Mouse (Mus musculus): Measurements from ENCODE around the gene Ttf2.

The Ttf2 gene

DNA sequence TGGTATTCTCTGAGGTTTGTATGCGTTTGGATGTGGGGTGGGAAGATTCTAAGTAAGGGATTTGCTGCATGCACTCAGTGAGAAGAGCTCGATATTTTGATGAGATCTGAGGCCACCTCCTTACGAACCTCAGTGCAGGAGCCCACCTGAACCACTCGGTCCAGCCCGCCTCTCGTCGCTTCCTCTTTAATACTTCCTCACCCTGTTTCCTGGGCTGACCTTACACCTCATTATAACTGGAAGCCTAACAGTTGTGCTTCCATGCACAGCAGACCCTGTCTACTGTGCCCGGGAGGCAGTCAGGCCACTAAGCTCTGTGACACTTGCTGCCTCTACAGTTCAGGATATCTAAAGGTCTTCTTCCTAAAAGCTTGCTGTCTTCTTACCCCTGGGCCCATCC is 9.8 kb upstream of the Ttf2 start:
- no peak for DNase-seq (ENCODE audit: low spot score in 2 of 2)

DNA sequence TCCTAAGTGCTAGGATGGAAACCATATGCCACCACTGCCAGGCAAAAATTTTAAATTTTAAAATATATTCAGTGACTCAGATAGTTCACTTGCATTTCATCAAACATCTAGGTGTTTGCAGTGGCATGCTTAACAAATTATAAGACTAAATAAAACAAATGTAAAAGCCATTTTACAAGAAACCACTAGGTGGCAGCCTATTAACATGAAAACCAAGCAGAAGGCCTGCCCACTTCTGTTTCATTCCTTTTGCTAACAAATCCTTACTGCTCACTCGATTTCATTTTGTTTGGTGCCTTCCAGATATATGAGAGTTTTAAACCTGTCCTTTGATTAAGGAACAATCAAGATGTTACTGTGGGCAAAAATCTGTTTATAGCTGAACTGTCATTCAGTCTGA is 4.4 kb upstream of the Ttf2 start:
- DNase-seq (ENCODE audit: low spot score in 2 of 2), result no peak

DNA sequence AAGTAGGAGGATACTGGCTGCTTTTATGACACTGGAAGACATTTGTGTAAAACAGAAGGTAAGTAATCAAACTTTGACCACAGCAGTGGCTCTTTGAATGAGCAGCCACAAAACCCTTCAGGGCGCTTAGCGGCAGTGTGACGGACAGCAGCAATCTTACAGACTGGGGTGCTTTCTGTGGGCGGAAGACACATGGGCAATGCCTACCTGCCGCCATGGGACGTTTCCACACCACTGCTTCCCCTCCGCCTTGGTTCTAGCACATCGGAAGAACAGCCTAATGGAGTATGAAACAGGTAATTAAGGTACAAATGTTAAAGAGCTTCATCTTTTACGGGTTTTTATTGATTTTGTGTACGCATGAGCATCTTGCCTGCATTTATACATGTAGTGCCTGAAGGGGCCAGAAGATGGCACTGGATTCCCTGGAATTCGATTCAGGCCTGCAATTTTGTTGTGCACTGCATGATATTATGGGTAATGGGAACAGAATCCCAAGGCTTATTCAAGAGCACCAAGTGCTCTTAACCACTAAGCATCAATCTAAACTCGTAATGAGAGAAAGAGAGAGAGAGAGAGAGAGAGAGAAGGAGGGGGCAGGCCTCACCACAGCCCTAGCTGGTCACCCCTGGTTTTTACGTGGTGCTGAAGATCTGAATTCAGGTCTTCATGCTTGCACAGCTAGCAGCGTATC is 5.5 kb downstream of the Ttf2 start:
- DNase-seq (ENCODE audit: low spot score in 2 of 2), result peak in 1 of 2 experiments; percentile 24

DNA sequence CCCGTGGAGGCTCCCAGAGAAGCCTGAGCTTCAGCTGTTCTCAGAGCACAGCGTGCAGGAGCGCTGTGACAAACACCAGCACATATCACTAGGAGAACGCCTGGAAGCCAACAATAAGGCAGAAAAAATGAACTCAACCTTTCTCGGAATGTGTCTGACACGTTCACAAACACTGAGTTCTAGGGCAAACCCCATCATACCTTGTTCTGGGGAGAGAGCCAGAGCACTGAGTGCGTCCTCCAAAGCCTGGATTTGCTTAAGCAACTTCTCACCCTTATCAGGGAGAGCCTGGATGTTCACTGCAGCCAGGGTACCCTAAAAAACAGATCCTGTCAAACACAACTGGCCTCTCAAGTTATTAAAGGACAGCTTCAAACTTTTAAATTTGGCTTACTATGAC is 8.0 kb downstream of the Ttf2 start:
- DNase-seq (ENCODE audit: low spot score in 2 of 2), result no peak

DNA sequence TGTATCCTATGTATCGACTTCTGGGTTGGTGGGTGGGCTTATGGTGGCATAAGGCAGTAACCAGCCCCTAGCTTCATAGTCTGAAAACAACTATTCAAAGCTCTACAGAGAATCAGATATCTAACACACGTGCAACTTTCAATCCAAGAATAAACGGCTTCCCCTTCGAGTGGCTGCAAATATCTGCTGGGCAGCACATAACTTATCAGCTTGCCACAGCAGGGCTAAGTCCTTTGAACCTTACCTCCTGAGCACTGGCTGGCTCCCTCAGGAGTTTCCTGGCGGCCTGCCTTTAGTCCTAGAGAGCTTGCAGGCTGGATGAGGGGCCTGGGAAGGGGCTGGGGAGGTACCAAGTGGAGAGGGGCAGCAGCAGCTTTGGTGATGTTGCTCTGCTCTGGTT is 8.5 kb downstream of the Ttf2 start:
- DNase-seq (ENCODE audit: low spot score in 2 of 2), result no peak

DNA sequence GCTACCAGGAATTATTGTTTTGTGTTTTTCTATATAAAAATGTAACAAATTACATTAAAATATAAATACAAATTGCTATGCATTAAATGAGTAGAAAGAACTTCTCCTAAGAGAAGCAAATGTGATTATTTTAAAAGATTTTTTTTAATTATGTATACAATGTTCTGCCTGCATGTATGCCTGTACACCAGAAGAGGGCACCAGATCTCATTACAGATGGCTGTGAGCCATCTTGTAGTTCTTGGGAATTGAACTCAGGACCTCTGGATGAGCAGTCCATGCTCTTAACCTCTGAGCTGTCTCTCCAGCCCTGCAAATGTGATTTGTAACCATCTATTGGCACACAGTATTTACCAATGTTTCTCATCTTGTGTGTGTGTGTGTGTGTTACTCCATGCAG is 14.8 kb downstream of the Ttf2 start:
- no peak for DNase-seq (ENCODE audit: low spot score in 2 of 2)

DNA sequence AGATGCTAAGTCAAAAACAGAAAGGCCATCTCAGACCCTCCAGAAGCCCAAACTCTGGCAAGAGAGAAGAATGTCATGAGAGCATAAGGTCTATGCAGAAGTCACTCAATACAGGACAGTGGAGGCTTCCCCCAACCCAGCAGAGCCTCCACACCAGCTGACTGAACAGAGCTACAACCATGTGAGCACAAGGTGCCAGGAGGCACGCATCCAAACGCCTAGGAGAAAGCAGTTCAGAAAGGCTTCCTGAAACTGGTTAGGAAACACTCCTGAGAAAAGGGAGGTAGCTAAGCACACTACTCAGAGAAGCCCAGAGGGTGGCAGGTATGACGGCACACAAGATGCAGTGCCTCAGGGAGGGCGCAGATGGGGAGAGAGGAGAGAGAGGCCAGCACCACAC is 17.9 kb downstream of the Ttf2 start:
- no peak for DNase-seq (ENCODE audit: low spot score in 2 of 2)

DNA sequence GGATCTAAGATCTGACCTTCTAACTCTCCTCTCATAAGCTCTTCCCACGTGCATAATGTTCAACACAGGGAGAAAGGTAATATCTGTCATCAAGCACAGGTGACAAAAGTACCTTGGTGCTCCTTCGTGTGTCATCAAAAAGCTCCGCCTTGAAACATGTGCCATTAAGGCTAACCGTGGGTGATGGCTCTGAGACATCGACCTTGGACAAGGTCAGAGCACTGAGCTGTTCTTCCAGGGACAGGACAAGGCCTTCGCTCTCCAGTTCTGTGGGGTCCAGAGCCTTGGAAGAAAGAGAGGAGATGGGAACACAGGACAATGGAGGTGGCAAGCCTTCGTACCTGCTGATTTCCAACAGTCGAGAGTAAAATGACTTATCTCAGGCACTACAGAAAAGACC is 22.2 kb downstream of the Ttf2 start:
- DNase-seq (ENCODE audit: low spot score in 2 of 2), result no peak

DNA sequence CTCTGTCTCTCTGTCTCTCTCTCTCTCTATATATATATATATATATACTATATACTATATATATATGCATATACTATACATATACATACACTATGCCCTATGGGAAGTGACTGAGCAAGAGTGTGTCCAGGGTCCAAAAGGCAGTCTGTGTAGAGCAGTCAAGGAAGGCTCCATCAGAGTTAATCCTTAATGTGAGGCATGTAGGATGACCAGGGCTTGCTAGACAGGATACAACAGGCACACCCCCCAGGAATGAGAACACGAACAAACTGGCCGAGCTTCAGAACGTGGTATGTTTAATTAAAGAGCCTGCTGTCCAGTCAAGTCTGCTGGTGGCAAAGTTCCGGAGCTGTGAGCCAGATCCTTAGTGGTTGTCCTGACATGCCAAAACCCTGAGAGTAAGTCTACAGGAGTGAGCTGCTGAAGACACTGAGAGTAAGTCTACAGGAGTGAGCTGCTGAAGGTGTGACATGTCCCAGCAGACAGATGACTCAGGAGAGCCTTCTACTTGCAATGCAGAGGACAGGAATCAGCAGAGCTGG is 28.9 kb downstream of the Ttf2 start:
- no peak for DNase-seq (ENCODE audit: low spot score in 2 of 2)

DNA sequence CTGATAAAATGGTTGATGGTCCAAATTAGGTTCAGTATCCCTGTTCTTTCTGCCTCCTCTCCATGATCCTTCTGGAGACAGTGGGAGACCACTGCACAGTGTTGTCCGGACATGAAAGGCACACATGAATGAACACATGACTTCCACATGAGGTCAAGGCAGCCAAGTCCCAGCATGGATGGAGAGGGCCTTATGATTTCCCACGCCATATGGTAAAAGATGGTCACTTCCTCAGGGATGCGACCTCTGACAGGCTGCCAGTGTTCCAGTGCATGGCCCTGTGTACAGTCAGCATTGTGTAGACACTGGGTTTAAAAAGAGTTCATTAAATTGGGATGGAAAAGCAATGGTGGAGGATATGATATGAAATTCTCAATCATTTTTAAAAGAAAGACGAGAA is 31.3 kb downstream of the Ttf2 start:
- no peak for DNase-seq (ENCODE audit: low spot score in 2 of 2)

DNA sequence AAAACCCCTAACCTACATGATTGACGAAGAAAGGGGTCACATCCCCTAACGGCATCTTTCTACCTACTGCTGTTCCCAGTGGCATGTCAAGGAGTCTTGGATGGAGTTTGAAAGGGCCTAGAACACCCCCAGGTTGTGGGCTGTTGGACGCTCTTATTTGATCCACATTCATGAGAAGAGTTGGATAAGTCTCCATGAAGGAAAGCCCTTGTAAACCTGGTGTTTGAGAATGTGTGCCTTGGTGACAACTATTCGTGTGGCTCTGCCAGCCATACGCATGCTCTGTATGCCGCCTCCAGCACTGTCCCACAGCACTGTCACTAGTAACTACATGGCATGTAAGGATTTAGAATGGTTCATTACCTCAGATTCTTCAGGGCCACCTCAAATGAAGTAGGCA is 33.3 kb downstream of the Ttf2 start:
- no peak for DNase-seq (ENCODE audit: low spot score in 2 of 2)

DNA sequence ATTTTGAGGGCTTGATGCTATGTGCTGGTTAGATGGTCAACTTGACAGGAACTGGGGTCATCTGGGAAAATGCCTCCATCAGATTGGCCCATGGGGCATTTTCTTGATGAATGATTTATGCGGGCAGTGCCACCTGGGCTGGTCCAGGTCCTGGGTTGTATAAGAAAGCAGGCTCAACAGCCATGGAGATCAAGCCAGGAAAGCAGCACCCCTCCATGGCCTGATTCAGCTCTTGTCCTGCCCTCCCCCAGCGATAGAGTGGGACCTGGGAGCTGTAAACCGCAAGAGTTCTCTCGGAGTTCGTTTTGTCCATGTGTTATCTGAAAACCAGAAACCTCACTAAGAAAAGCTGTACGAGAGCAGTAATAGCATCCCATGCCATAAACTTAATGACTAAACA is 33.9 kb downstream of the Ttf2 start:
- DNase-seq (ENCODE audit: low spot score in 2 of 2), result no peak

DNA sequence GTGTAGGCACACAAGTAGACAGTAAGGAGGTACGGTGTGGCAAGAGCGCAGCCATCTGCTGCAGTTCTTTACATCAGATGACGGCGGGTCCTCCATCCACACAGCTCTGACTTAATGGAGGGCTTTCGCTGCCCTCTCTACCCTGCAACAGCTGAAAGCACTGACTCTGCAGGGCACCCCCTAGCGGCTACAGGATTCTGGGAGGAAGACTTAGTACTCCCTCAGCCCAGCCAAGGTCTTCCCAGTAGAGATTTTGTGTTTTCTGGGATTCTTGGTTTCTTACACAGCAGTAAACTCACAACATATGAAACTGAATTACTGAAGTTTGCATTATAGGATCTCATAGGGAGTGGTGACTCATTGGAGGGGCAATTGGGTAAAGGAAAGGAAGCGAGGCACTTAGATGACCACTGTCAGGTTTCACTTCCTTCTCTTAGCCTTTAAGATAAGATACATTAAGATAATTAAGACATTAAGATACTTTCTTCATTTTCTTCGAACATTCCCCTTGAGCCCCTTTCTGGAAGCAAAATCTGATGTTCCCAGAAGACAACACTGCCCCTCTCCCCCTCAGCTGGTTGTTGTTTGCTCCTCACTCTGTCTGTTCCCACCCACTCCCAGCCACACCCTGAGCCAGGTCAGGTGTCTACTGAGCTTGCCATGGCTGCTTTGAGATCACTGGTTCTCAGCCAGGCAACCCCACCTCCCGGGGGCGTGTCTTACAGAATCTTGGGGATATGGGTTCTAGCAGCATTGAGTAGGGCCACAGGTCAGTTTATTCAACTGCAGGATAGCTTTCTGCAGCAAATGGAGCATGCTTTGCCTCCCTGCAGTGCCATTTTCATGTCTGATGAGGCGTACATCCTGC is 37.2 kb downstream of the Ttf2 start:
- no peak for DNase-seq (ENCODE audit: low spot score in 2 of 2)

DNA sequence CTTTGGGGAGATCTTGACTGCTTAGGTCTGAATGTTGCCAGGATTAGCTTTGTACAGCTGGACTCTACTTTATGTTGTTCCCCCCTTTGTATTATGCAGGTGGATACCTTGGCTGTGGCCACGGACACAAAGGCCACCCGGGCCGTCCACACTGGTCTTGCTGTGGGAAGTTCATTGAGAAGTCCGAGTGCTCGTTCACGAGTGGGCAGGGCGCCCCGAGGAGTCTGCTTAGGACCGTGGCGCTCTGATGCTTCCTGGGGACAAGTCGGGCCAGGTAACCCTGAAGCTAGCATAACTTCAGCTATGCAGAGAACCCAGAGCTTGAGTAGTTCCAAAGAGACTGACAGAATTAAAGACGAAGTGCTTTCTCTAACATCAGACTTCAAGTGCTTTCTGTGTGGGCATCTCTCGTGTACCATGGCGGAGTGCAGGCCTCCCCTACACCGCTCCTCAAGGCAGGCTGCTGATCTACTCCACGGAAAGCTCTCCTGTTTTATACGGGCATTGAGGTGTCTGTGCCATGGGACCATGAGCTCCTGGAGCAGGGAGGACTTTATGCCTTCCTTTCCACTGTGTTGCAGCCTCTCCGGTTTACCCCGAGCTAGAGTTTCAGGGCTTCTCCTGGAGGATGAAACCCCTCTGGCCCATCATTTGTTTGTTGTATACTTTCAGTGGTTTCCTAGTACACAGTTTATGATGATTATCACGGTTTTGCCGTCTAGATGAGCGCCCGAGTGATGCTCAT is 38.0 kb downstream of the Ttf2 start:
- no peak for DNase-seq (ENCODE audit: low spot score in 2 of 2)

DNA sequence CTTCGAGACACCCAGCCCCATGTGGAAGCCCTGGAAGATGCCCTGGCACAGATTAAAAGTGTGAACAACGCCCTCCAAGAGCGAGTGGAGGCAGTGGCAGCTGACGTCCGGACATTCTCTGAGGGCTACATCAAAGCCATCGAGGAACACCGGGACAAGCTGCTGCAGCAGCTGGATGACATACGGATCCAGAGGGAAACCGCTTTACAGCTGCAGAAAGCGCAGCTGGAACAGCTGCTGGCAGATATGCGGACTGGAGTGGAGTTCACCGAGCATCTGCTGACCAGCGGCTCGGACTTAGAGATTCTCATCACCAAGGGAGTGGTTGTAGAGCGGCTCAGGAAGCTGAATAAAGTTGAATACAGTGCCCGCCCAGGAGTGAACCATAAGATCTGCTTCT is 44.3 kb downstream of the Ttf2 start:
- DNase-seq (ENCODE audit: low spot score in 2 of 2), result no peak

DNA sequence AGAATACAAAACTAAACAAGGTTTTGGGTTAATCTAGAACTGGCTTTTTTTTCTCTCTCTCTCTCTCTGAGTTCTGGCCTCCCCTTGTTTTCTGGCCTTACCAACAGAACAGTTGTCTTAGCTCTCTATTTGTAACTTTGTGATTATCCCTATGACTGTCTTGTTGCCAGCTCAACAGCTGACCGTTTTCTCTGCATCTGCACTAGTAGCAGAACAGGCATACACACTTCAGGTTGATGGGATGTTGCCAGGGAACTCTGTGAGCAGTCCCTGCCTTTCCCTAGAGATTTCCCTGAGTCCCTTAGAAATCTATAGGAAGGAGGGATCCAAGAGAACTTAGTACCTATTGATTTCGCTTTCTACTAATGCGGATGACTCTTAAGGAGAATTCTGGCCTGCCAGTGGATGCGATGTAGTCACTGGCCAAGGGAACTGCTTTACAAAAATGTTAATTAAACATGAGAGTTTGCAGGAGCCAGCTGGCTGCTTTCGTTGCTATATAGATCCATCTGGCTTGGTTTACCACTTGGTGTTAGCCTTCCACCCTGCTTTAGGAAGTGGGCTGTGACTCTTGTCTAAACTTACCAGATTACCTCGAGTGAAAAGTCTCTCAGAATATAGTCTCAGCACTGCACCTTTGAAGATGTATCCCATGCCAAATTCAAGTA is 45.3 kb downstream of the Ttf2 start:
- no peak for DNase-seq (ENCODE audit: low spot score in 2 of 2)

DNA sequence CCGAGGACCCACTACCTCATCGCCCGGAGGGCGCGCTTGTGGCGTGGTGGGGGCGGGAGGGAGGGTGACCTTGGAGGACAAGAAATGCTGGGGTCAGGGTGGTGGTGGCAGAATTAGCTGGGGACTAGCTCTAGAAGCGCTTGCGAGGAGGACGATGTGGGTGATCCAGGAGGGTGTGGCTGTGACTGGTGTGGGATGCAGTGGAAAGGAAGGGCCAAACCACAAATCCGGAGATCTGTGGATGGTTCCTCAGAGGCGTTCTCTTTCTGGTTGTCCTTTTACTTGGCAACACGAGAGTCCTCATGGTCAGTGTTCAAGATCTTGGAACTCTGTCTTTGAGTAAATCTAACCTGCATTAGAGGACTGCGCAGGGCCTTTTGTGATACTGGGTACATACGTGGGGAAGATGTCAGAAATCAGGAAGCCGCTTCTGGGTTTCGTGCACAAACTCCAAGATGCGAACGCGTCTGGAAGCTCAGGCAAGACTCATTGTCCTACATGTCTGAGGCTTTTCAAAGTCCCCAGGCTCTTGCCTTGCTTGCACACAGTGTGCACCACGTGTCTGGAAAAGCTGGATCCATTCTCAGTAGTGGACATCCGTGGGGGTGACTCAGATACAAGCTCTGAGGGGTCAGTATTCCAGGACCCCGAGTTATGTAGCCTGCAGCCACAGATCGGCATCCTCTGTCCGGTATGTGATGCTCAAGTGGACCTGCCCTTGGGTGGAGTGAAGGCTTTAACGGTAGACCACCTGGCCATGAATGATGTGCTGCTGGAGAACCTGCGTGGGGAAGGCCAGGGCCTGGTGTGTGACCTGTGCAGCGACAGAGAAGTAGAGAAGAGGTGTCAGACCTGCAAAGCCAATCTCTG is 46.7 kb downstream of the Ttf2 start:
- DNase-seq (ENCODE audit: low spot score in 2 of 2), result no peak

DNA sequence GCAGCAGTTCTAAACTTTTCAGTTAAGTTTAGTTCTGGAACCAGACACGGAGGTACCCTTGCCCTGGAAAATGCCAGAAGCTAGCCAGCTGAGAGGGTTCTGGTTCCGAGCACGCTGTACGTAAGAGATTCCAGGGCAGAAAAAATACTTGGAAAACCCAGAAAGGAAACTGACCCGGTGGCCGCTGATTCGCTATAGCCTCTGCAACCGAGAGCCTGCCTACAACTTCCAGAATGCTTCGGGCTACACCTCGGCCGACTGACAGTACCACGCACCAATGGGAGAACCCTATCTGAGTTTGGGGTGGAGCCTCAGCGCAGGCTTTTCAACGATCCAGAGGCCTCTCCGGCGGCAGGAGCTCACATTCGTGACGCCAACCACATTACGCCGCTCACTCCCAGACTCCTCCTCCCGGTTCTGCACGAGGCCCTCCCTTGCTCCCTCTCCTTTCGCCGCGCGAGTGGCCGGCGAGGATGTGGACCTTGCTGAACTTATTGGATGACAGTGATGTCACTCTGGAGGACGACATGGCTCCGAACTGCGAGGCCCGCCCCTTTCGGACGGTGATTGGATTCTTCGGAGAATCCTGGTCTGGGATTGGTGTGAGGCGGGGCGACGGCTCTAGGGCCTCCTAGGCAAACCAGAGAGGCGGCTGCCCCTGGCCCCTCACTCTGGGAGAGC is 47.5 kb downstream of the Ttf2 start, which contains the start of gene Trim45:
Gene Trim45, plus strand, starts transcription at position 378 of the 681 bp plus-strand sequence.
- peak; percentile 100 for DNase-seq (ENCODE audit: low spot score in 2 of 2)

DNA sequence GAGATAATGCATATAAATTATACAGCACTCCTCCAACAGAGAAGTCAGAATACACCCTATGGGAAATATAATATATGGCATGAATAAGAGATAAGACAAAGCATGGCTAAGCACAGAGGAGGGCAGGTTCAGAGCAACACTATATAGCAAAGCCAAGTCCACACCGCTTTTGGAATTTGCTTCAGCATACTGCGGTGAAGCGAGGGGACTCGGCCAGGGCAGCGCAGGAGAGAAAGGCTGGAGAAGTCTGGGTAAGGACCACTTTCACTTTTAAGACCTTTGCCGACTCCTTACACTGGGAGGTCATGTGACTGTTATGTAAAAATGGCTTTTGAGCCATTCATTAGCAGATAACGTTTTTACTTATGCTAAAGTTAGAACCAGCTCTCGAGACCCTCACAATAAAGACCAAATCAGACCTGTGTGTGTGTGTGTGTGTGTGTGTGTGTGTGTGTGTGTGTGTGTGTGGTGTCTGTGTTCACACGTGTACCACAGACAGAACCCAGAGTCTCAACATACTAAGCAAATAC is 48.8 kb downstream of the Ttf2 start:
- DNase-seq (ENCODE audit: low spot score in 2 of 2), result no peak

DNA sequence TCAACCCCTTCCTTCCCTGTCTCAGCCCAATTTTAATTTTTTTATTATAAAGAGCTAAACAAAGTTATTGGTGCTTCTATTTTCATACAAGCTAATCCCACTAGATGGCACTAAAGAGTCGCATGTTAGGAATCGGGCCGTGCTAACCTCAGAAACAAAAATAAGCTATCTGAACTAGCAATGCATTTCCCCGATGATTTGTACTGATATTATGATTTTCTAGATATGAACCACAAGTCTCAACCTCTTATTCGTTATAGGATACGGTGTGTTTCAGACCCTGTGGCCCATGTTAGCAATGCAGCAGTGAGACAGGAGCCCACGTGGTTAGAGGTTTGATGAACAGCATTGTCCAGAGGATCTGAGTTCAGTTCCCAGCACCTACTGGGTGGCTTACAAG is 52.6 kb downstream of the Ttf2 start:
- no peak for DNase-seq (ENCODE audit: low spot score in 2 of 2)
